Mouse (Mus musculus): ENCODE results near the gene Crygn.

Crygn gene

GRCm38 (mm10) chr5:24701271-24701670, 56.5 kb downstream of the Crygn start:
- DNase-seq: no peak

Data from cerebellum, adult 9-10 months (tissue).